Mouse (Mus musculus) ES-E14 (cell line): ENCODE results near the gene Gcn1l1. TPM values are rescaled to one million over a fixed set of nuclear protein-coding genes. Genes with fewer than 3 reads are reported as not detected.
A peak's percentile ranks its signal among the peaks of the same experiment; 100 is the strongest.

Source experiments
- DNase-seq: peaks from one replicate; pipeline ENCODE4 v3.0.0-alpha.2; 2013; ENCODE audit warnings: low read depth, low spot score
- H3K27ac ChIP-seq: 2 replicates; pipeline ENCODE4 v1.5.1; 2012; ENCODE audit warnings: low read depth, mild to moderate bottlenecking, low read length, moderate library complexity, mixed read lengths; ENCODE audit not compliant: poor library complexity, insufficient read depth, severe bottlenecking
- H3K36me3 ChIP-seq: 2 replicates; pipeline ENCODE4 v1.6.1; 2012; ENCODE audit warnings: mild to moderate bottlenecking, low read length, moderate library complexity, mixed read lengths; ENCODE audit not compliant: control insufficient read depth, poor library complexity, insufficient read depth, severe bottlenecking
- H3K4me1 ChIP-seq, 2 experiments: fragments of 150-350 bp in 1 of 2; sonication (generic) in 1 of 2; 2 replicates each; pipeline ENCODE4 v1.6.1; 2012; ENCODE audit warnings: low read length in 2 of 2, mild to moderate bottlenecking in 1 of 2, mixed read lengths in 1 of 2; ENCODE audit not compliant: control insufficient read depth in 2 of 2, insufficient read depth in 2 of 2, poor library complexity in 1 of 2
- H3K4me3 ChIP-seq, 2 experiments: fragments of 150-350 bp in 1 of 2; sonication (generic) in 1 of 2; 2 replicates each; pipeline ENCODE4 v1.5.1; 2012; ENCODE audit warnings: low read length in 2 of 2, low read depth in 1 of 2, mild to moderate bottlenecking in 1 of 2, mixed read lengths in 1 of 2; ENCODE audit not compliant: insufficient read depth in 1 of 2, poor library complexity in 1 of 2, severe bottlenecking in 1 of 2
- H3K9ac ChIP-seq: 2 replicates; pipeline ENCODE4 v1.6.1; 2012; ENCODE audit warnings: low read depth, mild to moderate bottlenecking, low read length, mixed read lengths; ENCODE audit not compliant: poor library complexity, insufficient read depth, severe bottlenecking
- H3K9me3 ChIP-seq: fragments of 150-350 bp; sonication (generic); 2 replicates; pipeline ENCODE4 v1.6.1; 2012; ENCODE audit warnings: low read depth, mild to moderate bottlenecking, low read length; ENCODE audit not compliant: control insufficient read depth, insufficient read depth
- CHD2 ChIP-seq: IDR thresholded peaks from 2 replicates; pipeline ENCODE4 v1.6.1; 2014; ENCODE audit warnings: mild to moderate bottlenecking, low read depth, low read length, inconsistent platforms
- HCFC1 ChIP-seq: IDR thresholded peaks from 2 replicates; pipeline ENCODE4 v1.6.1; 2012; ENCODE audit warnings: low read length, inconsistent platforms, borderline replicate concordance; ENCODE audit not compliant: insufficient read depth
- MAFK ChIP-seq: IDR thresholded peaks from 2 replicates; pipeline ENCODE4 v1.6.1; 2014; ENCODE audit warnings: mild to moderate bottlenecking, low read depth, low read length, inconsistent platforms; ENCODE audit not compliant: insufficient read depth
- ZC3H11A ChIP-seq: IDR thresholded peaks from 2 replicates; pipeline ENCODE4 v1.6.1; 2012; ENCODE audit warnings: low read depth, mild to moderate bottlenecking, inconsistent platforms, low read length, borderline replicate concordance
- ZNF384 ChIP-seq: IDR thresholded peaks from 2 replicates; pipeline ENCODE4 v1.6.1; 2012; ENCODE audit warnings: low read depth, low read length, inconsistent platforms
- in situ Hi-C, 2 experiments: fragments of 600-800 bp; cut with MboI; formaldehyde crosslinking; loops; one replicate each; pipeline ENCODE4 v1.15.1; 2025; ENCODE audit warnings: low sequenced_read_pairs in 2 of 2, inconsistent platforms in 1 of 2; ENCODE audit not compliant: unreplicated experiment in 2 of 2
- total RNA-seq: library from RNA; depleted of rRNA; stranded (reverse); fragments of 300-350 nt; gene quantifications from 2 replicates; pipeline ENCODE4 v1.2.3, GENCODE M21; 2012

Gcn1l1 gene
- total RNA-seq, 1 experiment: 112 TPM

GRCm38 (mm10) chr5:115580229-115581001 lies 15.4 kb downstream of the Gcn1l1 start:
- H3K27ac ChIP-seq: no peak overlapping the region
- H3K9ac ChIP-seq: peak overlapping the region; percentile 3; the same call in 1 of the 2 replicates
- H3K36me3 ChIP-seq: peaks cover 64% of the 10 kb centered on the region
- in situ Hi-C loops: no loop called here
- no peaks in the 10 kb centered on the region for H3K9me3 ChIP-seq
- no peak for DNase-seq
- TF ChIP-seq MAFK (no peak), CHD2 (no peak), ZNF384 (no peak), HCFC1 (no peak), ZC3H11A (no peak)
- peaks cover 0 to 5% of the 10 kb centered on the region in 2 experiments; a peak in 1 of 4 replicates for H3K4me1 ChIP-seq
- H3K4me3 ChIP-seq: no peak overlapping the region

GRCm38 (mm10) chr5:115581662-115582061 lies 16.6 kb downstream of the Gcn1l1 start:
- 0 out of 4 replicates have a peak overlapping the region, but pooled peaks of 1 of the 2 experiments have one; percentile 33 for H3K4me3 ChIP-seq
- in situ Hi-C loops: no loop called here
- no peak overlapping the region for H3K9ac ChIP-seq
- no peak overlapping the region for H3K27ac ChIP-seq
- TF ChIP-seq ZNF384: no peak
- no peak for TF ChIP-seq ZC3H11A
- no peak for TF ChIP-seq CHD2
- TF ChIP-seq MAFK: no peak
- no peak for TF ChIP-seq HCFC1
- H3K9me3 ChIP-seq: no peaks in the 10 kb centered on the region
- peaks cover 55% of the 10 kb centered on the region for H3K36me3 ChIP-seq
- DNase-seq: peak; percentile 70
- H3K4me1 ChIP-seq: peaks cover 0 to 5% of the 10 kb centered on the region in 2 experiments; a peak in 1 of 4 replicates

GRCm38 (mm10) chr5:115585616-115586015 lies 20.6 kb downstream of the Gcn1l1 start:
- no peak for TF ChIP-seq CHD2
- TF ChIP-seq HCFC1: no peak
- no peak for TF ChIP-seq ZC3H11A
- no peak for TF ChIP-seq MAFK
- TF ChIP-seq ZNF384: no peak
- H3K36me3 ChIP-seq: peaks cover 58% of the 10 kb centered on the region
- no peak overlapping the region for H3K9ac ChIP-seq
- in situ Hi-C loops: no loop called here
- no peak overlapping the region for H3K27ac ChIP-seq
- H3K9me3 ChIP-seq: no peaks in the 10 kb centered on the region
- no peak for DNase-seq
- peaks cover 0 to 5% of the 10 kb centered on the region in 2 experiments; a peak in 1 of 4 replicates for H3K4me1 ChIP-seq
- no peak overlapping the region for H3K4me3 ChIP-seq

GRCm38 (mm10) chr5:115586166-115586565 lies 21.1 kb downstream of the Gcn1l1 start:
- Histone ChIP-seq H3K36me3 (peaks cover 60% of the 10 kb centered on the region), H3K4me1 (peaks cover 0 to 2% of the 10 kb centered on the region in 2 experiments; a peak in 1 of 4 replicates), H3K4me3 (no peak overlapping the region), H3K9ac (no peak overlapping the region), H3K9me3 (no peaks in the 10 kb centered on the region), H3K27ac (no peak overlapping the region)
- DNase-seq: no peak
- in situ Hi-C loops: no loop called here
- TF ChIP-seq ZC3H11A (no peak), HCFC1 (no peak), ZNF384 (no peak), CHD2 (no peak), MAFK (no peak)
